Mouse (Mus musculus): ENCODE results near the gene Mapk8ip2. TPM values are rescaled to one million over a fixed set of nuclear protein-coding genes. Genes with fewer than 3 reads are reported as not detected.

Mapk8ip2 gene
- polyA plus RNA-seq, 1 experiment: 141 TPM

- no peaks in the 10 kb centered on the region for H3K4me1 ChIP-seq (ENCODE audit: control insufficient read depth, insufficient read depth, low read length)
- TF ChIP-seq POLR2A (IDR thresholded peaks at IDR 0.05; ENCODE audit: extremely low read depth, insufficient read depth, low read length): no peak
- TF ChIP-seq CTCF (IDR thresholded peaks at IDR 0.05; ENCODE audit: extremely low read depth, insufficient read depth, low read length): no peak
- no peak overlapping the region for H3K27ac ChIP-seq (ENCODE audit: insufficient read depth, low read length)
- no peak overlapping the region for H3K4me3 ChIP-seq (ENCODE audit: insufficient read depth, low read length)
These were observed 17.8 kb upstream of the Mapk8ip2 start for GRCm38 (mm10) chr15:89435878-89436277.

- H3K4me1 ChIP-seq (ENCODE audit: control insufficient read depth, insufficient read depth, low read length): no peaks in the 10 kb centered on the region
- no peak overlapping the region for H3K27ac ChIP-seq (ENCODE audit: insufficient read depth, low read length)
- TF ChIP-seq POLR2A (IDR thresholded peaks at IDR 0.05; ENCODE audit: extremely low read depth, insufficient read depth, low read length): no peak
- no peak; the same call in 1 of the 2 replicates for TF ChIP-seq CTCF (IDR thresholded peaks at IDR 0.05; ENCODE audit: extremely low read depth, insufficient read depth, low read length)
These were observed 11.1 kb upstream of the Mapk8ip2 start for GRCm38 (mm10) chr15:89442486-89443070.

GRCm38 (mm10) chr15:89452906-89453864 lies 528 bp upstream of the Mapk8ip2 start:
- H3K27ac ChIP-seq (ENCODE audit: insufficient read depth, low read length): peak overlapping the region; percentile 92
- H3K4me3 ChIP-seq (ENCODE audit: insufficient read depth, low read length): peak overlapping the region; percentile 99
- TF ChIP-seq CTCF (IDR thresholded peaks at IDR 0.05; ENCODE audit: extremely low read depth, insufficient read depth, low read length): no peak
- no peak for TF ChIP-seq POLR2A (IDR thresholded peaks at IDR 0.05; ENCODE audit: extremely low read depth, insufficient read depth, low read length)
- no peaks in the 10 kb centered on the region for H3K4me1 ChIP-seq (ENCODE audit: control insufficient read depth, insufficient read depth, low read length)

More at GRCm38 (mm10) chr15:89442486-89443070, 11.1 kb upstream of the Mapk8ip2 start:
- H3K4me3 ChIP-seq (ENCODE audit: insufficient read depth, low read length): no peak overlapping the region

GRCm38 (mm10) chr15:89454857-89455256 lies 1.1 kb downstream of the Mapk8ip2 start:
- H3K27ac ChIP-seq (ENCODE audit: insufficient read depth, low read length): 0 out of 2 replicates have a peak overlapping the region, but pooled peaks have one; percentile 35
- peak overlapping the region; percentile 99 for H3K4me3 ChIP-seq (ENCODE audit: insufficient read depth, low read length)
- TF ChIP-seq POLR2A (IDR thresholded peaks at IDR 0.05; ENCODE audit: extremely low read depth, insufficient read depth, low read length) (no peak), CTCF (IDR thresholded peaks at IDR 0.05; ENCODE audit: extremely low read depth, insufficient read depth, low read length) (no peak)
- no peaks in the 10 kb centered on the region for H3K4me1 ChIP-seq (ENCODE audit: control insufficient read depth, insufficient read depth, low read length)

- no peak for TF ChIP-seq POLR2A (IDR thresholded peaks at IDR 0.05; ENCODE audit: extremely low read depth, insufficient read depth, low read length)
- TF ChIP-seq CTCF (IDR thresholded peaks at IDR 0.05; ENCODE audit: extremely low read depth, insufficient read depth, low read length): no peak
- H3K4me1 ChIP-seq (ENCODE audit: control insufficient read depth, insufficient read depth, low read length): no peaks in the 10 kb centered on the region
- H3K4me3 ChIP-seq (ENCODE audit: insufficient read depth, low read length): peak overlapping the region; percentile 99; the same call in 1 of the 2 replicates
- no peak overlapping the region for H3K27ac ChIP-seq (ENCODE audit: insufficient read depth, low read length)
These were observed 1.9 kb downstream of the Mapk8ip2 start for GRCm38 (mm10) chr15:89455642-89456041.

- Histone ChIP-seq H3K27ac (ENCODE audit: insufficient read depth, low read length) (no peak overlapping the region), H3K4me1 (ENCODE audit: control insufficient read depth, insufficient read depth, low read length) (no peaks in the 10 kb centered on the region), H3K4me3 (ENCODE audit: insufficient read depth, low read length) (no peak overlapping the region)
- TF ChIP-seq POLR2A (IDR thresholded peaks at IDR 0.05; ENCODE audit: extremely low read depth, insufficient read depth, low read length) (no peak), CTCF (IDR thresholded peaks at IDR 0.05; ENCODE audit: extremely low read depth, insufficient read depth, low read length) (no peak)
These were observed 5.2 kb downstream of the Mapk8ip2 start for GRCm38 (mm10) chr15:89458942-89459341.

GRCm38 (mm10) chr15:89459821-89460220 lies 6.1 kb downstream of the Mapk8ip2 start:
- Histone ChIP-seq H3K4me1 (ENCODE audit: control insufficient read depth, insufficient read depth, low read length) (no peaks in the 10 kb centered on the region), H3K27ac (ENCODE audit: insufficient read depth, low read length) (no peak overlapping the region), H3K4me3 (ENCODE audit: insufficient read depth, low read length) (no peak overlapping the region)
- TF ChIP-seq POLR2A (IDR thresholded peaks at IDR 0.05; ENCODE audit: extremely low read depth, insufficient read depth, low read length): no peak
- TF ChIP-seq CTCF (IDR thresholded peaks at IDR 0.05; ENCODE audit: extremely low read depth, insufficient read depth, low read length): no peak

- no peak for TF ChIP-seq CTCF (IDR thresholded peaks at IDR 0.05; ENCODE audit: extremely low read depth, insufficient read depth, low read length)
- TF ChIP-seq POLR2A (IDR thresholded peaks at IDR 0.05; ENCODE audit: extremely low read depth, insufficient read depth, low read length): no peak
- Histone ChIP-seq H3K4me3 (ENCODE audit: insufficient read depth, low read length) (no peak overlapping the region), H3K27ac (ENCODE audit: insufficient read depth, low read length) (no peak overlapping the region), H3K4me1 (ENCODE audit: control insufficient read depth, insufficient read depth, low read length) (no peaks in the 10 kb centered on the region)
These were observed 6.6 kb downstream of the Mapk8ip2 start for GRCm38 (mm10) chr15:89460298-89460697.

- TF ChIP-seq CTCF (IDR thresholded peaks at IDR 0.05; ENCODE audit: extremely low read depth, insufficient read depth, low read length): no peak
- Histone ChIP-seq H3K4me1 (ENCODE audit: control insufficient read depth, insufficient read depth, low read length) (no peaks in the 10 kb centered on the region), H3K4me3 (ENCODE audit: insufficient read depth, low read length) (no peak overlapping the region)
These were observed 7.6 kb downstream of the Mapk8ip2 start for GRCm38 (mm10) chr15:89461321-89461720.

More at GRCm38 (mm10) chr15:89461321-89461720, 7.6 kb downstream of the Mapk8ip2 start:
- H3K27ac ChIP-seq (ENCODE audit: insufficient read depth, low read length): no peak overlapping the region
